Mouse (Mus musculus) myocyte (in vitro differentiated cells): ENCODE results near the gene B3galnt2.

Source experiments
- CEBPB ChIP-seq: IDR thresholded peaks from 2 replicates; pipeline ENCODE4 v1.6.1; 2011; ENCODE audit warnings: mild to moderate bottlenecking, moderate library complexity; ENCODE audit not compliant: poor library complexity, insufficient read depth, severe bottlenecking
- MAX ChIP-seq: IDR thresholded peaks from one replicate; pipeline ENCODE4 v1.6.1; 2011; ENCODE audit warnings: low read depth, mild to moderate bottlenecking, control low read depth
- POLR2A ChIP-seq: IDR thresholded peaks from one replicate; pipeline ENCODE4 v1.6.1; 2011; ENCODE audit warnings: low read depth, mild to moderate bottlenecking, control low read depth, moderate library complexity; ENCODE audit not compliant: insufficient read length

DNA sequence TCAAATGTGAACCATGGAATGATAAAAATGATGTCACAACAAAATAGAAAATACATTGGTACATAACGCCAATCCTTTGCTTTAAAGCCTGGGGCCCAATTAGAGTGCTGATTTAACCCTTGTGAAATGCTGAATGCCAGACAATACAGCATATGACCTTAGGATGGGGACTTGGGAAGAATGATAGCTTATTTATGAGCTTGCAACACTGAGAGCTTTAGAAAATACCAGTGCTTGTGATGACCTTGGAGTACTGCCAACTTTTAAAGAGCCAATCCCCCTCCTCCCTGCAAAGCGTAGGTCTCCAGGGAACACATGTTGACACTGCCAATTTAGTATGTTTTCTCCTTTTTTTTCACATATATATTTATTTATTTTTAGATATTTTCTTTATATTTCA lies 48.4 kb downstream of the B3galnt2 start:
- TF ChIP-seq POLR2A (no peak), MAX (no peak), CEBPB (no peak)
